Mouse (Mus musculus) brain, embryonic 14.5 days (tissue): ENCODE results near the gene C5ar2.

Experiments
- CTCF ChIP-seq: fragments of 200-500 bp; IDR thresholded peaks from 2 replicates; pipeline ENCODE4 v1.5.1; 2012; ENCODE audit warnings: inconsistent platforms, mild to moderate bottlenecking, moderate library complexity, borderline replicate concordance; ENCODE audit not compliant: insufficient read depth, insufficient read length; ENCODE audit errors: extremely low read depth
- POLR2A ChIP-seq: fragments of 200-500 bp; IDR thresholded peaks from 2 replicates; pipeline ENCODE4 v1.6.1; 2012; ENCODE audit warnings: mild to moderate bottlenecking, inconsistent platforms, borderline replicate concordance; ENCODE audit not compliant: poor library complexity, insufficient read depth, insufficient read length, severe bottlenecking; ENCODE audit errors: extremely low read depth

GRCm38 (mm10) chr7:16282334-16282733, 38.4 kb upstream of the C5ar2 start:
- TF ChIP-seq CTCF (no peak), POLR2A (no peak)
